Mouse (Mus musculus) neural tube, embryonic 13.5 days (tissue): Measurements from ENCODE around the gene Rpl10l. TPM values are rescaled to one million over a fixed set of nuclear protein-coding genes. Genes with fewer than 3 reads are reported as not detected.

Experiments
- ATAC-seq: fragments of 200-750 bp; cut with Nextera tagmentation; 2 replicates; pipeline ENCODE4 v1.8.0; 2017; ENCODE audit warnings: low read depth, mild to moderate bottlenecking, moderate TSS enrichment, moderate library complexity
- H3K27ac ChIP-seq: fragments of 300-500 bp; sonication (generic); replicated peaks from 2 replicates; pipeline ENCODE4 v1.5.1; 2015; ENCODE audit warnings: moderate library complexity, mild to moderate bottlenecking, inconsistent platforms
- H3K27me3 ChIP-seq: fragments of 300-500 bp; sonication (generic); 2 replicates; pipeline ENCODE4 v1.6.1; 2015; ENCODE audit warnings: mild to moderate bottlenecking, inconsistent platforms
- H3K36me3 ChIP-seq: fragments of 300-500 bp; sonication (generic); 2 replicates; pipeline ENCODE4 v1.6.1; 2015; ENCODE audit warnings: mild to moderate bottlenecking, inconsistent platforms
- H3K4me1 ChIP-seq: fragments of 300-500 bp; sonication (generic); replicated peaks from 2 replicates; pipeline ENCODE4 v1.6.1; 2015; ENCODE audit warnings: inconsistent platforms
- H3K4me2 ChIP-seq: fragments of 300-500 bp; sonication (generic); 2 replicates; pipeline ENCODE4 v1.6.1; 2015; ENCODE audit warnings: inconsistent platforms, mild to moderate bottlenecking, moderate library complexity
- H3K4me3 ChIP-seq: fragments of 300-500 bp; sonication (generic); 2 replicates; pipeline ENCODE4 v1.5.1; 2015; ENCODE audit warnings: mild to moderate bottlenecking, inconsistent platforms
- H3K9ac ChIP-seq: fragments of 300-500 bp; sonication (generic); 2 replicates; pipeline ENCODE4 v1.6.1; 2015; ENCODE audit warnings: moderate library complexity, mild to moderate bottlenecking, inconsistent platforms
- H3K9me3 ChIP-seq: fragments of 300-500 bp; sonication (generic); 2 replicates; pipeline ENCODE4 v1.6.1; 2016; ENCODE audit warnings: inconsistent platforms
- WGBS: fragments of 180-500 bp; shearing (Covaris S2); methylation state at CpG from one replicate; pipeline ENCODE4 v1.1.7; 2015; 5-methylcytosine and 5-hydroxymethylcytosine counted together
- polyA plus RNA-seq: library from polyadenylated mRNA; unstranded; fragments of >200 nt; fragmentation: Nextera tagmentation; extraction: Ambion mirVana; gene quantifications from 2 replicates; pipeline ENCODE4 v1.2.1, GENCODE M21; 2015

Gene Rpl10l
- polyA plus RNA-seq: not detected in 2 replicates

- Histone ChIP-seq H3K9me3 (0 out of 2 replicates have a peak, but pooled peaks cover 9% of the 10 kb centered on the region), H3K4me2 (no peak within 1 kb of the TSS), H3K27ac (no peak within 1 kb of the TSS), H3K9ac (no peak within 1 kb of the TSS), H3K36me3 (no peaks in the 10 kb centered on the region), H3K4me1 (no peaks in the 10 kb centered on the region), H3K27me3 (no peaks in the 10 kb centered on the region), H3K4me3 (no peak within 1 kb of the TSS)
- no peak for ATAC-seq
- WGBS: 97% methylated on average over 44 of the region's 44 CpGs
Measured at GRCm38 (mm10) chr12:66283991-66284622, at the start of gene Rpl10l. Gene Rpl10l, minus strand, starts transcription at chr12:66284401.

- Histone ChIP-seq H3K9me3 (no peaks in the 10 kb centered on the region), H3K9ac (no peak overlapping the region), H3K4me2 (no peak overlapping the region), H3K36me3 (no peaks in the 10 kb centered on the region), H3K4me1 (no peaks in the 10 kb centered on the region), H3K27ac (no peak overlapping the region), H3K4me3 (no peak overlapping the region), H3K27me3 (no peaks in the 10 kb centered on the region)
- WGBS: 84% methylated on average over 3 of the region's 3 CpGs
- no peak for ATAC-seq
Measured at GRCm38 (mm10) chr12:66275890-66276289, 8.3 kb downstream of the Rpl10l start.

- H3K36me3 ChIP-seq: no peaks in the 10 kb centered on the region
- ATAC-seq: peak; percentile 69
- H3K27me3 ChIP-seq: no peaks in the 10 kb centered on the region
- H3K4me3 ChIP-seq: no peak overlapping the region
- H3K9ac ChIP-seq: no peak overlapping the region
- no peak overlapping the region for H3K4me2 ChIP-seq
- peak overlapping the region; percentile 15; the same call in 1 of the 2 replicates for H3K27ac ChIP-seq
- peaks cover 12% of the 10 kb centered on the region for H3K4me1 ChIP-seq
- 41% methylated on average over 6 of the region's 6 CpGs for WGBS
- H3K9me3 ChIP-seq: no peaks in the 10 kb centered on the region
Measured at GRCm38 (mm10) chr12:66245461-66246099, 38.6 kb downstream of the Rpl10l start.

GRCm38 (mm10) chr12:66234158-66234557 is 50.0 kb downstream of the Rpl10l start:
- ATAC-seq: no peak
- no peak overlapping the region for H3K9ac ChIP-seq
- H3K27me3 ChIP-seq: no peaks in the 10 kb centered on the region
- no peaks in the 10 kb centered on the region for H3K36me3 ChIP-seq
- no peaks in the 10 kb centered on the region for H3K9me3 ChIP-seq
- H3K4me1 ChIP-seq: no peaks in the 10 kb centered on the region
- WGBS: 87% methylated on average over 3 of the region's 3 CpGs
- no peak overlapping the region for H3K27ac ChIP-seq
- H3K4me3 ChIP-seq: no peak overlapping the region
- H3K4me2 ChIP-seq: no peak overlapping the region
